Mouse (Mus musculus) megakaryocyte progenitor cell, adult 5-6 weeks (primary cell): Measurements from ENCODE around the gene Tmem38b. TPM values are rescaled to one million over a fixed set of nuclear protein-coding genes. Genes with fewer than 3 reads are reported as not detected.
A peak's percentile ranks its signal among the peaks of the same experiment; 100 is the strongest.
"Not testable (repeated sequence)": the region's sequence is repeated elsewhere in the genome, so short reads cannot be mapped to it uniquely, and the experiment has no call there.

Experiments used
- ATAC-seq: replicated peaks from 2 replicates; pipeline ENCODE4 v1.8.0; 2016; ENCODE audit warnings: mild to moderate bottlenecking, moderate TSS enrichment, inconsistent platforms; ENCODE audit not compliant: poor library complexity
- total RNA-seq, 2 experiments: library from RNA; stranded (forward) in 1 of 2; stranded (reverse) in 1 of 2; fragments of 157-497, 149-512 nt in 1 of 2; fragments of 200-1000 nt in 1 of 2; gene quantifications; 2 replicates each; pipeline versions ENCODE4 v1.2.3 to v1.2.4; 2015 to 2017

The Tmem38b gene
- total RNA-seq (2015) (25.2 and 25.5 TPM in 2 replicates), total RNA-seq (2017) (13.2 and 14.3 TPM in 2 replicates)

DNA sequence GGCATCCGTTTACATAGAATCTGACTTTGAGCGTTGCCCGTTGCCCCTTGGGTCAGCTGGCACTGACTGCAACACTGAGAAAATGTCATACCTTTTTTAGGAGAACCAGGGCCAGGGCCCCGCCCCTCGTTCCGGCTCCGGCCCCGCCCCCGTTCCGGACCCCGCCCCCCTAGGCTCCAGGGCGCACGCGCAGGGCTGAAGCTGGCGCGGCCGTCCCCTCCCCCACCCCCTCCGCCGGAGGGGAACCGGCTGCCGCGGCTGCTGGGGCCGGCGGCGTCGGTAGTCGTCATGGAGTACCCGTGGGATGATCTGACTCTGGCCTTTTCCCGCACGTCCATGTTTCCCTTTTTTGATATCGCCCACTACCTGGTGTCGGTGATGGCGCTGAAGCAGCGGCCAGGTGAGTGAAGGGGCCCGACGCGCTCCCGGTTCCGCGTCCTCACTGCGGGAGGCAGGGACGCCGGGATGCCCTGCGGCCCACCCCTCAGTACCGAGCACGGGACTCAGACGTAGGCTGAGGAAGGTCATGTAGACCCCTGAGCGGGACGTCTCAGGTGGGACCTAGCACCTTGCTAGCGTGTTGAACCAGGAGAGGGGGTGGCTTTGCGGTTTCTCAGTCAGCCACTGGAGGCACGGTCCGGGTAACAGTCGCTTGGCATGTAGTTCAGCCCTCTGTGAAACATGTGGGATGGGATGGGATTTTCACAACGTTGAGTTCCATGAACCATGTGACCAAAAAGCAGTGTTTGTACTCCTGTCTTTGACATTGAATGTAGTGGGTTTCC lies at the start of gene Tmem38b:
Tmem38b (plus strand) TSS at position 225 of the 785 bp plus-strand sequence.
- ATAC-seq: peak; percentile 69

DNA sequence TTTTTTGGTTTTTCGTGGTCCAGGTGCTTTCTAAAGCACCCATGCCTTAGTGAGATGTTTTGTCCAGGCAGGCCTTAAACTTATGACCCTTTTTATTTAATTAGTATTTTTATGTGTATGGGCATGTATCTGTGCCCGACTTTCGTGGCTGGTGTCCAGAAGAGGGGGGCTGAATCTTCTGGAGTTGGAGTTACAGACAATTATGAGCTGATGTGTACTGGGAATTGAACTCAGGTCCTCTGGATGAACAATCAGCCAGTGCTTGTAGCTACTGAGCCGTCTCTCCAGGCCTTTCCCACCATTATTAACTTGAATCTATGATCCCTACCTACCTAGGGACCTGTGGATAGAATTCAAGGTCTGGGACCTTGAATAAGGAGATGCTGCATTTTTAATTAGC lies 44.4 kb upstream of the Tmem38b start:
- no peak for ATAC-seq

DNA sequence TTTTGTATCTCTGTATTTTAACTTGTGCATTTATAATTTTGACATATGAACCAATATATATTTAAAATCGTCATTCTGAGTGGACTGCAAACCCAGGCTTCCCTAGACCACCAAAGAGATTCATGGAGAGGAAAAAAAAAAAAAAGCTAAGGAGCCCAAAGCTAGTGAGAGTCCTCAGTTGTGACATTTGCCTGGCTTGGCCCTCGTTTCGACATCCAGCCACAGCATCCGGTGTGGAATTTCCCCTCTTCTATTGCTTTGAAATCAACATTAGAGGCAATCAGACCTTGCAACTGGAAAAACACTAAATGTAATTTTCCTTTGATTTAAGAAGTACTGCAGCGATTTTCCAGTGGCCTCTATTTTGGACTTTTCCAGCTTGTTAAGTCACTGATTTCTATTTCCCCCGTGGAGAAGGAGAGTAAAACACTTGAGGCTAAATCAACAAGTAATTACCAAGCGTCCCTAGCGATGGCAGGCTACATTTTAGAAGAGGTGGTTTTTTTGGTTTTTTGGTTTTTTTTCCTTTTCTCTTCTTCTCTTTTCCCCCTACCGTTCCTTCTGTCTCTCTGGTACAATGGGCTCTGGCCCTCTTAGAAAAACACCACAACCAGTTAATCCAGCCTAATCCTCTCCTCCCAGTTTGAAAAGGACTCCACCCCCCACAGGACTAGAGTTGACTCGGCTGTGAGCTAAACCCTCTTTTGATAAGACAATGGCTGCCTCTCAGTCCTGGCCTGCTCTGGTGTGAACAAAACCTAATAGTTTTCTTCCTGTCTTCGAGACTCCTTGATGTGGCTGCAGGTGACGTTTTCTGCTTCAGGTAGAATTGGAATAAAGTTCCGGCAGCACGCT lies 43.4 kb upstream of the Tmem38b start:
- ATAC-seq: peak; percentile 62

DNA sequence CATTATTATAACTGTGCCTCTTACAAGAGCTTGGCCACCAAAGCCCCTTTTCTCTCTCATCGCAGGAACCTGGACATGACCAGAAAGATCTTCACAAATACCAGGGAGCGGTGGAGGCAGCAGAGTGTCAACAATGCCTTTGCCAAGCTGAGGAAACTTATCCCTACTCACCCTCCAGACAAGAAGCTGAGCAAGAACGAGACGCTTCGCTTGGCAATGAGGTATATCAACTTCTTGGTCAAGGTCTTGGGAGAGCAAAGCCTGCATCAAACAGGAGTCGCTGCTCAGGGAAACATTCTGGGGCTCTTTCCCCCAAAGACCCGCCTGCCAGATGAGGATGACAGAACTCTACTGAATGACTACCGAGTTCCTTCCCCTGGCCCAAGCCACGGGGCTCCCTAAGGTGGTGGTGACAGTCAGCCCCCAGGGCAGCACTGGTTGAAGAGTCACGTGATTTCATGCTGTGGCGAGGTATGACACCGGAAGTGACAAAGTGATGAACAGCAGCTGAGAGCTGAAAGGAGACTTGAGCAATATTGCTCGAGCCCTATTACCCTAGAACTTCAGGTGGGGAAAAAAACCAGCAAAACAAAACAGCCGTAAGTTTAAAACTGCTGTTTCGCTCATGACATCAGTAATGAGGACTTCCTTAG lies 40.0 kb upstream of the Tmem38b start:
- ATAC-seq: peak; percentile 64

DNA sequence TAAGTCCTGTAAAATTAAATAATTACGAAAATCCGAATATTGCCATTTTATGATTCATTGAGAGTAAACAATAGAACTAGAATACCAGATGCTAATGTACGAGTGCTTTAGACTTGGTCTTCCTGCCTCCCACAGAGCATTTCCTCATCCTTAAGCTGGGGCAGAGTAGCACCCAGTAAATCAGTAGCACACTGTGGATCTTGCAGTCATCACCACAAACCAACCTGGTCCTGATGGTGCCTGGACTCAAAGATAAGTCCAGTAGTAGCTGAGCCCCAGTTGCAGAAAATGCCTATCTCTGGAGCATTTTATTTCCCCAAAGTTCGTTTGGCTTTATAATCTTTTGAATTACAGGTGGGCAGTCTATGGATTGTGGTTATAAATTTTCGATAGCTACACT lies 39.0 kb upstream of the Tmem38b start:
- no peak for ATAC-seq

DNA sequence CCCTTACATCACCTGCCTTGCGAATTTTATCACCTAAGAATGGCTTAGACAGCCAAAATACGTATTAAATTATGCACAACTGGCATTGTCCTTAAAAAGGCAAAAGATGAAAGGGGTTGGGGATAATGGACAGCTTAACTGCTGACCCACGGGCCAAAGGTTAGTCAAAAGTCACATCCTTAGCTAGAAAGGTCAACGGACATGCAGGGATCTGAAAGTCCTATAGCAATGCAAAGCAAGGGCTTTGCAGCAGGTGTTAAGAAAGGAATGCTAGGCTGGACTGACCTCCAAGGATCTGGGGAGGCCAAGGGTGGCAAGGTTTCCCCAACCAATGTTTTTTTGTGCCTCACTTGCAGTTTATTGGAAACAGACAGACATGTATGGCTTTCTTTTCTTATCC lies 36.5 kb upstream of the Tmem38b start:
- ATAC-seq: no peak

DNA sequence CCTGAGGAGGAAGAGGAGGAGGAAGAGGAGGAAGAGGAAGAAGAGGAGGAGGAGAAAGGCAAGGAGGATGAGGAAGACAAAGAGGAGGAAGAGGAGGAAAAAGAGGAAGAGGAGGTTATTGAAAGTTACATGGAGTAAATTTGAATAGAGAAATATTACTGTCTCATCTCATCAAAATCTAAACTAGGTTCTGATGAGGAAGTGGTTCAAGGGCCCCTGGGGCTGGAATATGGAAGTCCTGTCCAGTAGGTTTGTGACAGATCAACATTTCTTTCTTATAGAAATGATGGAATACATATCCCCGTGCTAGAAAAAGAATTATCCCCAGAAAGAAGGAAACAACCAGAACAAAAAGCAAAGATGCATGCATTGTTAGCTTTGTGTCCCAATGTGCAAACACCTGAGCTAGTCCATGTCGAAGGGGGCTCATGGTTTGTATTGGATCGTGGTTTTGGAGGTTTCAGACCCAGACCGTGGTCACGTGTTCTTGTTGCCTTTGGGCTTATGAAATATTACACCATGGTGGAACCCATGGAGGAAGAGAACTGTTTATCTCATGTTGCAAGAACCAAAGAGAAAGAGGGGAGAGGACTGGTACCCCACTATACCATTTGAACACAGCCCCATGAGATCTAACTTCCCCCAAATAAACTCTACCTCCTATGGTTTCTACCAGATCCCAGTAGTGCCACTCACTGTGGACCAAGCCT lies 31.4 kb upstream of the Tmem38b start:
- ATAC-seq: peak; percentile 63

DNA sequence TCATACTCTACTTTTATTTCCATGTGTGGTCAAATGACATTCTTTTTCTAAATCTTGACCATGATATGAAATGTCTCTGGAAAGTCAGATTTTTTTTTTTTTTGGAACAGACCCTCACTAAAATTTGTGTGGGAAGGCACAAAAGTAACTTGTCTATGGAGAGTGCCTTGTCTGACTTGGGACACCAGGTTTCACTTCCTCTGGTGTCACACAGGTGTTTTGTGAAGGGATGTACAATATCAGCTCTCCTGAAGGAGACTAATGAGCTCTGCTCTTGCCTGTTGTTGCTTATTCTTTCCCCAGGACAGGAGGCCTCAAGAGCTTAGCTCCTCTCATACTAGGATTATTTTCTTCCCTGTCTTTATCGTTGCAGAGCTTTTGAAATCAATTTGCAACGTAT lies 30.8 kb upstream of the Tmem38b start:
- ATAC-seq: no peak

DNA sequence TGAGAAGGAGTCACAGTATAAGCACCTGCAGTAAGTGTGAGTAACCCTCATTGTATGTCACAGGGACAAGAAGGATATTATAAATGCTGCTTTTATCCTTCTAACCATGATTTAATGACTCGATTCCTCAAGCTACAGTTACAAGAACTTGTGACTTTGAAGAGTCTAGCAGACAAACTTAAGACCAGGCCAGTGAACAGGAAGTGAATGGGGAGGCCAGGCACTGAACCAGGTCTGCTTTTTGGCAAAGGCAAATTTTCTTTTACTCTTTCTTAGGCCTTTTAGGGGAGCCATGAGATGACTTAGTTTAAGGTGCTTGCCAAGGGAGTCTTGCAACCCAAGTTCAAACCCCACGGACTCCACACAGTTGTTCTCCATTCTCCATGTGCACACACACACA lies 30.1 kb upstream of the Tmem38b start:
- no peak for ATAC-seq

DNA sequence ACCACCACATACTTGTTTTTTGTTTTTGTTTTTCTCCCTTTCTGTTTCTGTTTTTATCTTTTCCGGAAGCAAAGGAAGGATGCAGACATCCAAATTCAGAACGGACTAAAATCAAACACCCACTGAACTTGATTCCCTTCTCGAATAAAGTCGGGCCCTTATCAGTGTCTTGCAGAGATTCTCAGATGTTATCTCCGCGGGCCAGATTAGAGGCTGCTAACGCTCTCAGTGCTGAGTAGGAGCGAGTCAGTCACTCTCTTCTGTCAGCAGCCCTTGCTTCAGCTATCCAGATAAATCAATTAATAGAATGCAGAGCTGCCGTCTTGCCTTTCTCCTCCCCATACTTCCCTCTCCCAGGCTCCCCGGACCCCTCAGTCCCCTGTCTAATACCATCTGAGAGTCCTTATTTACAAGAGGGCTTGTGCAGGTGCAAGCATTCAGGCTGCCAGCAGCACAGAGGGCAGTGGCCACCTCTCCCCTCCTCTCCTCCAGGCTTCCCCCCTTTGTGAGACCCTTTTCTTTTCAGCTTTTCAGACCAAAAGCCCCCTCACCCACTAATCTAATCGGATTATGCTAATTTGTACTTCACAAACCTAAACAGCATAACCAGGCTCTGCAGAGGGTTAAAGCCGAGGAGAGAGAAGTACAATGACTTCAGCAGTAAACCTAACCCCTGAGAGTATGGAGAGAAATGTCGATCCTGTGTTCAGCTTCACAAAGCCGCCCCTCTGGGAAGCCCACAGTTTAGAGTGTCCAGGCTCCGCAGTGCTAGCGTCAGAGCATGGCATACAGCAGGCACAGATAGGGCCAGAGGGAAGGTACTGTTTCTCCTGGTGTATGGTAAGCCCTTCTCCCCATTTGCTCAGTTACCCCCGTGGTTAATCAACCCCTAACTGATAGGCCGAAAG lies 28.7 kb upstream of the Tmem38b start:
- no peak for ATAC-seq

DNA sequence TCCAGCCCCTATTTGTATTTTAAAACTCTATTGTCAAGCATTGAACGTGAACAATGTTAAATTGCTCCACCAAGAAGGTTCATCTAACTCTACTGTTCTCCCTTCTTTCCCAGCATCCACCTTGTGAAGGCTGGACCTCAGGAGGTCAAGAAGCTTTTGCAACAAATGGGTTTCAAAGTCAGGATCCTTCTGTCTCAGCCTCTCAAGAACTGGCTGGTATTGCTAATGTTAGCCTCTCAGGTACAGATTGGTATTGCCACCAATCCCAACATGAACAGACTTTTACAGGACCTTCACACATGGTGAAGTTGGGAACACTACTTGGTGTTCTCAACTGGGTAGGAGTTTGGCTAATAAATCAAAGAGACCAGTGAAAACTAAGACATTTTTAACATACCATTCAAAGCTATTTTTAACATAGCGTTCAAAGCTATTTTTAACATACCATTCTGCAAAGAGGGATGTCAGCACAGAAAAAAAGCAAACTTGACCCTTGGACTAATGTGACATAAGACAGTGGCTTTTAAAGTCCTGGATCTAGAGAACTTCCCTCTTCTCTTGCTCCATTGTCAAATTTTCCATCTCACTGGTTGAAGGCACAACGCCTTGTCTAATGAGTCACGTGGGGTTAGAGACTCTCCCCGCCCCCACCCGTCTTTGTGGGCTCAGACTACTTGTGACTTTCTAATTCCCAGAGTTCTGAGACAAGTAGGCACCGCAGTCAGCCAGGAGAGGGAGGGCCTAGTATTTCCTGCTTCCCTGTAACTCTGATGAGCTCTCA lies 26.8 kb upstream of the Tmem38b start:
- ATAC-seq: peak; percentile 30; the same call in 1 of the 2 replicates

DNA sequence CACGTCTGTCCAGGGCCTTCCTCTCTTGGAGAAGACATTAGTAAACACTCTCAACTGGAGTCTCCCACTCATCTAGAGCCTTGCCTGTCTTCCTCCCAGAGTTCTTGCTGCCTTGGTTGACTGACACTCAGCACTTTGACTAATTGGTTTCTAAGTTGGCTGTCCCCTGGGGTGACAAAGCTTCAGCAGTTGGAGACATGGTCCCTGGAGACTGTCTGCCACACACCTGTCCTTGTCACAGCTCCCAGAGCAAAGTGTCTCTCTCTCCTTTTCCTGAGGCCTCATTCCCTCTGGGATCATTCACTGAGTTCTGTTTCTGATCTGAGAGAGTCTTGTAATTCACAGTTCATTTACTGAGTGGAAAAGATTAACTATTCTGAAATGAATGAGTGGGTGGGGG lies 26.1 kb upstream of the Tmem38b start:
- ATAC-seq: no peak

DNA sequence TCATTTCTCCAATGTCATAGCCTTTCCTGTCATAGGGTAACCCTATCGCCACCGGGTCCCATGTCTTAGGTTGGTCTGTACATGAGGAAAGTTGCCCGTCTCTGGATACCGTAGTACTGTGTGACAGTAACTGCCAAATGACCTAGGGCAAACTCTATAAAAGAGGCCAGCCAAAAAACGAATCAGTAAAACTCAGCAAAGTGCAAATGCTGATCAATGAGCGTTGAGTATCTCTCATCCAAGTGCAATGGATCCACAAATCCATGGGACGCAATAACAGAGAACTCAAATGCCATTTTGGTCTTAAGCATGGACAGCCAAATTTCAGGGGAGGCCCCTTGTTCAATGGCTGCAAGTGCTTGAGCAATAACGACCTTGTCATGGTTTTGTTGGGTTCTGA lies 22.2 kb upstream of the Tmem38b start:
- not testable (repeated sequence) for ATAC-seq

DNA sequence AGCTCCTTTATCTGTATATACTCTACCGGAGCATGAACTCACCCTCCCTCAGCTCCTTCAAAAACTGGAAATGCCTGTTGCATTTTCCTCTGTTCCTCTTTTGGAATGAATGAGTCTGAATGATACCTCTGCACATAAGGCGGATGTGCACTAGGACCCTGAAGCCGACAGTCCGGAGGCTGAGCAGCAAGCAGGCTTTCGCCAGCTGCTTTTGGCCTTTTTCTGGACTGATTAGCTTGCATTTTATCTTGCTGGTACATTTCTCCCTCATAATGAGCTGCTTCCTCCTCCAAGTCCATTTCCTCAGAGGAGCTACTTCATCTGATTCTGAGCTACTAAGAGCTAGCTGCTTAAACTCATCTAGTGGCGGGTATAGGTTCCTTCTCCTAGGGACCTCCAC lies 19.4 kb upstream of the Tmem38b start:
- ATAC-seq: not testable (repeated sequence)

DNA sequence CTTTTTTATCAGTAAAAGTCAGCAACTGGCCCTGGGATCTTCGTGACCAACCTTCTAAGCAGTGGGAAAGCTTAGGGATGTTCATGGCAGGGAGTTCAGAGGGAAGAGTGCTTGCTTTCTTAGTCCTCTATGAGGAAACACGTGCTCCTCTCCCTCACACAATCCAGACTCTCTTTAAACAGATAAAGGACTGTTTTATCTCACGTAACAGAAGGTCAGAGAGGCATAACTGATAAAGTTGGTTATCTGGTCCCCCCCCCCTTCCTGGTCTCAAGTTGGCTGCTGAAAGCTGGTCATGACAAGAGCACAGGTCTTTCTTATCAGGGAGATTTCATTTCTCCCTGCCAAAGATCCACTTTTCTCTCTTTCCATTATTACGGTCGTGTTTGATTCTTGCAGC lies 7.5 kb upstream of the Tmem38b start:
- no peak for ATAC-seq

DNA sequence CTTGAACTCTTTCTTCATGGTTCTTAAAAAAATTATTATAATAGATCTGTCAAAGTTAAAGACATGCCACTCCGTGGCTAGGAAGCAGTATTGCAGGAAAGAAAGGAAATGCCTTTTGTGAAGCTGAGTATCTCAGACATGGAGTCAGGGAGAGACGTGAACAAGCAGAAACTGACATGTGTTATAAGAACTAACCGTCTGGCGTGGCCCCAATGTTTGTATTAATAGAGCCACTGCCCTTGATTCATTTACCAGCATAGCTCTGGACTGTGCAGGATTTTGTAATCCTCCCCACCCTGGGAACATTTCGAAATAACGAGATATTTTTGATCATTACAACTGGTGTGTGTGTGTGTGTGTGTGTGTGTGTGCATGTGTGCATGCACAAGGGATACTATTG lies 2.1 kb upstream of the Tmem38b start:
- ATAC-seq: peak; percentile 69

DNA sequence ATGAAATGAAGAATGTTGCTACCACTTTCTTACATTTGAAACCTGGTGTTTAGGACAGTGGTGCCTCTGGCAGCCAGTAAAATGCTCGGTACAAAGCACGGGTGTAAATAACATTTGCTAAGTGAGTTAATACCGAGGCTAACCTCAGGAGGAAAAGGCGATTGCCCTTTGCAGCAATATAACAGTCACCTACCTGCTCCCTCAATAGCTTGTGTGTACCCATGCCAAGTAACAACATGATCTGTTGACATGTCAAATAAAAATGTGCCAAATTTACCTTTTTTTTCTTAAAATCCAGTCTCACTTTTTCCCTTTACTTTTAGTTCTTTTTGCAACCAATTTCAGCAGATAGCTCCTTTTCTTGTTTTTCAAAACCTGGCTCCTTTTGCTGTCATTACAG lies 1.0 kb upstream of the Tmem38b start:
- no peak for ATAC-seq

DNA sequence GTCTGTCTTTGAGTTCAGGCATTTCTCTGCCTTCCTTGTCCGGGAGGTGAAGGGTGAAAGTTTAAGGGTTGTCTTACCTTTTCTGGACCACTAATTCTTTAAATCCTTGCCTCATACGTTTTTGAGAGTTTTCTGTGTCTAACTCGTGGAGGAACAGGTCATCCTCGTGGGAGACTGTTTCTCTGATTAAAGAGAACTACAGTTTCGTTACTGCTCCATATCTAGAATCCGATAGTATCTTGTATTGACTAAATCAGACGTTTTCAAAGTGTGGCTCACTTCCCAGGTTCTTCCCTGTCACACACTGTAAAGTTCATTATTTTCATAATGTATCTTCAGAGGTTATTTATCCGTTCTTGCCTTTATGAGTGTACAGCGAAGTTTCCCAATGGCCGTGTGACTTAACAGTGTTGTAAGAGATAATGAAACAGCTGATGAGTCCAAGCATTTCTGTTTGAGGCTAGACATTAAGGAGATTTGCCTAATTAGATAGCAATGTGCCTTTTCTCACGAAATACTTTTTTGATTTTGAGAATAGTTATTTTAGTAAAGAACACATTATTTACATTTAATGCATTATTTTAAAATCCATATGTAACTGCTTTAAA lies 900 bp downstream of the Tmem38b start:
- ATAC-seq: peak; percentile 41

DNA sequence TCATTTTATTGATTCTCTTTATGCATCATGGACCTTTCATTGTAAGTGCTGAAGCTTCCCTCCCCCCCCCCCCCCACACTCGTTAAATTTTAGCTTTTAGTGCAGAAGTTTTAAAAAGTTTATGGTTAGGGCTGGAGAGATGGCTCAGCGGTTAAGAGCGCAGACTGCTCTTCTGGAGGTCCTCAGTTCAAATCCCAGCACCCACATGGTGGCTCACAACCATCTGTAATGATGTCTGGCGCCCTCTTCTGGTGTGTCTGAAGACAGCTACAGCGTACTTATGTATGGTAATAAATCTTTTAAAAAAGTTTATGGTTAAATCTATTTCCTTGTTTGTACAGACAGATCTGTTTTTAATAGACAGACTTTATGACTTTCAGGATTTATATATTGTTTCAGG lies 2.0 kb downstream of the Tmem38b start:
- no peak for ATAC-seq
